Mouse (Mus musculus) erythroblast, embryonic 14.5 days (primary cell): ENCODE measurements around the gene Kctd13. TPM values are rescaled to one million over a fixed set of nuclear protein-coding genes. Genes with fewer than 3 reads are reported as not detected.
A peak's percentile ranks its signal among the peaks of the same experiment; 100 is the strongest.
"Not testable (repeated sequence)": the region's sequence is repeated elsewhere in the genome, so short reads cannot be mapped to it uniquely, and the experiment has no call there.

Experiments
- H3K27me3 ChIP-seq: 2 replicates; pipeline ENCODE4 v1.6.1; 2012; ENCODE audit warnings: inconsistent platforms; ENCODE audit not compliant: control insufficient read depth
- H3K36me3 ChIP-seq: 2 replicates; pipeline ENCODE4 v1.6.1; 2012; ENCODE audit warnings: mild to moderate bottlenecking, inconsistent platforms; ENCODE audit not compliant: control insufficient read depth
- H3K4me1 ChIP-seq: 2 replicates; pipeline ENCODE4 v1.6.1; 2012; ENCODE audit warnings: inconsistent platforms; ENCODE audit not compliant: control insufficient read depth
- H3K4me3 ChIP-seq: replicated peaks from 2 replicates; pipeline ENCODE3; 2012; ENCODE audit warnings: moderate library complexity, mild to moderate bottlenecking, inconsistent platforms
- H3K9me3 ChIP-seq: 2 replicates; pipeline ENCODE4 v1.6.1; 2012; ENCODE audit warnings: low read length, inconsistent platforms, mixed read lengths; ENCODE audit not compliant: control insufficient read depth
- GATA1 ChIP-seq: IDR thresholded peaks from 2 replicates; pipeline ENCODE4 v1.6.1; 2012; ENCODE audit warnings: low read length, inconsistent platforms, mixed read lengths
- TAL1 ChIP-seq: IDR thresholded peaks from 3 replicates; pipeline ENCODE4 v1.6.1; 2012; ENCODE audit warnings: low read length, inconsistent platforms, mixed read lengths
- polyA plus RNA-seq: library from polyadenylated mRNA; stranded (reverse); fragments of >175 nt; gene quantifications from 2 replicates; pipeline ENCODE4 v1.2.3, GENCODE M21; 2012

Kctd13 gene
- polyA plus RNA-seq, 1 experiment: 0.68 TPM

DNA sequence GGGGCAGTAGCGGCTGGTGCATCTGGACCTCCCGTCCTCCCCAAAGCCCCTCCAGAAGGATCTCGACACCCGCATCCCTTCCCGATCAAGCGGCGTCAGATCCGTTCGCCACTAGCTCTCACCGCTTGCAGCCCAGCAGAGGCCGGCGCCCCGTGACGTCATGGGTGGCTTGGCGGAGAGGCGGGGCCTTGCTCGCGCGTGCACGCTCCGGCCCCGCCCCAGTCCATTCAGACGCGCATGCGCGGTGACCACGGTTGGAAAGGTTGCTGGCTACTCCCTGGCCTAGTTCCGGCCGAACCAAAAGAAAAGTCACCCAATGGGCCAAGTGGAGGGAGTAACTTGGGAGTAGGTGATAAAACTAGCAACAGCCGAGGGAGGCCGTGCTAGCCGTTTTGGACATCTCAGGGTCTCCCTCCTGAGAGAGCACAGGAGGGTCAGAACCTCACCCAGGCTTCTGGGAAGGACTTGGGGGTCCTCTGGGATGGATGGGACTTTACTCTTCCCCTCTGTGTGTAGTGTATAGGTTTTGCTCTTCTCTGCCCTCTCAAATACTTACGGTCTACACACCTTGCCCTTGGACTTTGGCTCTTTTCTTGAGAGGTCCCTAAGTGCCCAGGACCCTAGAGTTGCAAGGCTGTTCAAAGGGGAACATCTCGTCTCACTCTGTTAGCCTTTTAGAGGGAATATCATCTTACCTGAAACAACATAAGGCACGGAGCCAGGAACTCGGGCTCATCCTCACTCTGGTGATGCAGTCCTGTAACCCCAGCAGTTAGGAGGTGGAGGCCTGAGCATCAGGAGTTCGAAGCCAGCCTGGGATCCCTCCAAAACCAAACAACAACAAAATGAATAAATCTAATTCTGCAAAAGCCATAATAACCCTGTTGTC is 30.3 kb upstream of the Kctd13 start:
- peaks cover 23% of the 10 kb centered on the region for H3K4me1 ChIP-seq
- H3K9me3 ChIP-seq: no peaks in the 10 kb centered on the region
- TF ChIP-seq GATA1 (no peak), TAL1 (no peak)
- H3K36me3 ChIP-seq: peaks cover 2% of the 10 kb centered on the region
- peak overlapping the region; percentile 90 for H3K4me3 ChIP-seq
- peaks cover 3% of the 10 kb centered on the region; the same call in 1 of the 2 replicates for H3K27me3 ChIP-seq

DNA sequence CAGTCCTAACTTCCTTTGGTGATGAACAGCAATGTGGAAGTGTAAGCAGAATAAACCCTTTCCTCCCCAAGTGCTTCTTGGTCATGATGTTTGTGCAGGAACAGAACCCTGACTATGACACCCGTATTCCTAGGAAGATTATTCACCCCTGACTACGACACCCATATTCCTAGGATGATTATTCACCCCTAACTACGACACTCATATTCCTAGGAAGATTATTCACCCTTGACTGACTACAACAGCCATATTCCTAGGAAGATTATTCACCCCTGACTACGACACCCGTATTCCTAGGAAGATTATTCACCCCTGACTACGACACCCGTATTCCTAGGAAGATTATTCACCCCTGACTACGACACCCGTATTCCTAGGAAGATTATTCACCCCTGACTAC is 28.9 kb upstream of the Kctd13 start:
- H3K27me3 ChIP-seq, H3K4me3 ChIP-seq, H3K9me3 ChIP-seq, H3K36me3 ChIP-seq: not testable (repeated sequence)
- peaks cover 23% of the 10 kb centered on the region for H3K4me1 ChIP-seq

- no peak overlapping the region for H3K4me3 ChIP-seq
- peaks cover 9% of the 10 kb centered on the region for H3K4me1 ChIP-seq
- H3K9me3 ChIP-seq: no peaks in the 10 kb centered on the region
- no peaks in the 10 kb centered on the region for H3K36me3 ChIP-seq
- TF ChIP-seq GATA1: no peak
- peaks cover under 1% of the 10 kb centered on the region; the same call in 1 of the 2 replicates for H3K27me3 ChIP-seq
These were observed 23.1 kb upstream of the Kctd13 start for GRCm38 (mm10) chr7:126905590-126905989.

DNA sequence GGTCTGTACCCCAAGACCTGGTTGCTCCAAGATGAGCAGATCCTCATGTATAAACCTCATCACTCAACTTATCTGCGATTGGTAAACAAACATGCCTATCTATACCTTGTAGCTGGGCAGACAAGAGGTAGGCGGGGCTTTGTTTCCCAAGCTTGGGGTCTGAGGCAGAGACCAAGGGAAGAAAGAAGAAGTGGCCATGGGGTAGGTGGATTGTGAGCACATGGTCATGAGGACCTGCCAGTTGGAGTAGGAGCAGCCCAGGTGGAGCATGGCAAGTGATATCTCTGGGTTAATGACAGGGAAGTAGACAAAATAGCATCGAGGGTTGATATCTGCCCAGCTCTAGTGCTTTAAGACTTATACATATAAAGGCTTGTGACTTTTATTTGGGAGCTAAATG is 13.8 kb upstream of the Kctd13 start:
- H3K4me3 ChIP-seq: no peak overlapping the region
- no peaks in the 10 kb centered on the region for H3K4me1 ChIP-seq
- no peak for TF ChIP-seq TAL1
- no peak for TF ChIP-seq GATA1
- H3K27me3 ChIP-seq: no peaks in the 10 kb centered on the region
- H3K9me3 ChIP-seq: no peaks in the 10 kb centered on the region
- H3K36me3 ChIP-seq: no peaks in the 10 kb centered on the region

GRCm38 (mm10) chr7:126918356-126918755 is 10.3 kb upstream of the Kctd13 start:
- H3K36me3 ChIP-seq, H3K9me3 ChIP-seq, H3K27me3 ChIP-seq, H3K4me3 ChIP-seq, H3K4me1 ChIP-seq: not testable (repeated sequence)

DNA sequence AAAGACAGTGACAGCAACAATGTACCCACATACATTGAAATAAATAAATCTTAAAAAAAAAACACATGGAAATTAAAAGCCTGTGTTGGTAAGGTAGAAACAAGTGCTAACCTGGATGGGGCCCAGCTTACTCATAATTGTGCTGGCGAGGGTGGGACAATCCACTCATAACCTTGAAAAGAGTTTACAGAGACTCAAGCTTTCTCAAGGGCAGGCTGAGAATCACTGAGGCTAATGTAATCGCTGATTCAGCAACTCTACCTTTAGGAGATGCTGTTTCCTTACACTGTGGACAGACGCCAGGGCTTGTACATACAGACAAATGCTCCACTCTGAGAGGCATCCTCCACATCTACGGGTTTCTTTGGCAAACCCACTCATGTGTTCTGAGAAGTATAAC is 8.7 kb upstream of the Kctd13 start:
- H3K4me3 ChIP-seq: no peak overlapping the region
- H3K36me3 ChIP-seq: no peaks in the 10 kb centered on the region
- peaks cover 12% of the 10 kb centered on the region for H3K4me1 ChIP-seq
- no peaks in the 10 kb centered on the region for H3K9me3 ChIP-seq
- H3K27me3 ChIP-seq: no peaks in the 10 kb centered on the region
- TF ChIP-seq GATA1 (no peak), TAL1 (no peak)

DNA sequence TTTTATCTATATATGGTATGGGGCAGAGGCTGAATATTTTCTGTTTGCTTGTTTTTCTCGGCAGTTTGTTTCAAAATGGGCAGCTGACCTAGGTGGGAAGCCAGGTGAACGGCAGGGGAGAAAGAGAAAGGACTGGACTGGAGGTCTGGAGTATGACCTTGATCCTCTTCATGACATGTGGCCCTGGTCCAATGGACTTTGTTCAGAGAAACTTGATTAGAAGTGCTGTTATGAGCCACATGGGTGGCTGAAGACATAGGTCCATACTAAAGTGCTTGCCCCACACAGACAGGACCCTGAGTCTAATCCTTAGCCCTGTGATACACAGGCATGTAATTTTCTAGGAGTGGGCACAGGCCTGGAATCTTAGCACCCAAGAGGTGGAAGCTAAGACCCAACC is 7.1 kb upstream of the Kctd13 start:
- no peak for TF ChIP-seq TAL1
- no peak for TF ChIP-seq GATA1
- H3K36me3 ChIP-seq: no peaks in the 10 kb centered on the region
- no peak overlapping the region for H3K4me3 ChIP-seq
- H3K27me3 ChIP-seq: no peaks in the 10 kb centered on the region
- H3K9me3 ChIP-seq: no peaks in the 10 kb centered on the region
- H3K4me1 ChIP-seq: peaks cover 22% of the 10 kb centered on the region

DNA sequence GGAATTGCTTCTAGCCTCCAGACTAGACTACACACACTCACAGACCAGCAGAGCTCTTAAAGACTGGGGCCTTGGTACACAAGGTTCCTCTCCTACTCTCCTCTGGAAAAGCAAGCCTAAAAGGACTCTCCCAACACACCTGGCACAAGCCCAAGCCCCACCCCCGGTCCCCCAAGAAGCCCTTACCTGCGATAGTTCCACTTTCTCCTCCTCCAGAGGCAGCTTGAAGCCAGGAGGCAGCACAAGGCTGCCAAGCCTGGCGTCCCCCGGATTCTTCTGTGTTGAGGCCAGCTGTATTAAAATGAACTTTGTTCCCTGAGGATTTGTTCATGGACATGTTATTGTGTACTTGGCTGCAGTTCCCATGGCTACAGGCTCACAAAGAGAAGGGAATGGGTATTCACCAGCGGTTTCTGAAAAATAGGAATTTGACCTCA is 6.0 kb upstream of the Kctd13 start, which contains the start of gene Tmem219:
Tmem219 (minus strand) TSS at position 294 of the 437 bp plus-strand sequence.
- no peaks in the 10 kb centered on the region for H3K9me3 ChIP-seq

GRCm38 (mm10) chr7:126923999-126924398 is 4.7 kb upstream of the Kctd13 start:
- no peaks in the 10 kb centered on the region for H3K9me3 ChIP-seq
- no peaks in the 10 kb centered on the region for H3K27me3 ChIP-seq
- no peak overlapping the region for H3K4me3 ChIP-seq
- H3K4me1 ChIP-seq: peaks cover 41% of the 10 kb centered on the region
- H3K36me3 ChIP-seq: no peaks in the 10 kb centered on the region
- TF ChIP-seq TAL1: no peak
- TF ChIP-seq GATA1: no peak

More for the DNA sequence above, 6.0 kb upstream of the Kctd13 start, which contains the start of gene Tmem219:
- TF ChIP-seq TAL1 (no peak), GATA1 (no peak)
- Histone ChIP-seq H3K4me3 (no peak within 1 kb of the TSS), H3K27me3 (no peaks in the 10 kb centered on the region), H3K36me3 (no peaks in the 10 kb centered on the region), H3K4me1 (peaks cover 32% of the 10 kb centered on the region)

- TF ChIP-seq GATA1 (peak; percentile 84), TAL1 (no peak)
- Histone ChIP-seq H3K36me3 (peaks cover 4% of the 10 kb centered on the region), H3K4me1 (peaks cover 59% of the 10 kb centered on the region), H3K9me3 (no peaks in the 10 kb centered on the region), H3K4me3 (no peak overlapping the region), H3K27me3 (no peaks in the 10 kb centered on the region)
These were observed 2.4 kb upstream of the Kctd13 start for GRCm38 (mm10) chr7:126926299-126926698.
